Mouse (Mus musculus) embryo, embryonic 9.5 days (tissue): ENCODE data around the gene Kdm7a.

Source experiments
- DNase-seq: peaks from one replicate; pipeline ENCODE4 v3.0.0-alpha.2; 2017; ENCODE audit errors: extremely low spot score

The Kdm7a gene

DNA sequence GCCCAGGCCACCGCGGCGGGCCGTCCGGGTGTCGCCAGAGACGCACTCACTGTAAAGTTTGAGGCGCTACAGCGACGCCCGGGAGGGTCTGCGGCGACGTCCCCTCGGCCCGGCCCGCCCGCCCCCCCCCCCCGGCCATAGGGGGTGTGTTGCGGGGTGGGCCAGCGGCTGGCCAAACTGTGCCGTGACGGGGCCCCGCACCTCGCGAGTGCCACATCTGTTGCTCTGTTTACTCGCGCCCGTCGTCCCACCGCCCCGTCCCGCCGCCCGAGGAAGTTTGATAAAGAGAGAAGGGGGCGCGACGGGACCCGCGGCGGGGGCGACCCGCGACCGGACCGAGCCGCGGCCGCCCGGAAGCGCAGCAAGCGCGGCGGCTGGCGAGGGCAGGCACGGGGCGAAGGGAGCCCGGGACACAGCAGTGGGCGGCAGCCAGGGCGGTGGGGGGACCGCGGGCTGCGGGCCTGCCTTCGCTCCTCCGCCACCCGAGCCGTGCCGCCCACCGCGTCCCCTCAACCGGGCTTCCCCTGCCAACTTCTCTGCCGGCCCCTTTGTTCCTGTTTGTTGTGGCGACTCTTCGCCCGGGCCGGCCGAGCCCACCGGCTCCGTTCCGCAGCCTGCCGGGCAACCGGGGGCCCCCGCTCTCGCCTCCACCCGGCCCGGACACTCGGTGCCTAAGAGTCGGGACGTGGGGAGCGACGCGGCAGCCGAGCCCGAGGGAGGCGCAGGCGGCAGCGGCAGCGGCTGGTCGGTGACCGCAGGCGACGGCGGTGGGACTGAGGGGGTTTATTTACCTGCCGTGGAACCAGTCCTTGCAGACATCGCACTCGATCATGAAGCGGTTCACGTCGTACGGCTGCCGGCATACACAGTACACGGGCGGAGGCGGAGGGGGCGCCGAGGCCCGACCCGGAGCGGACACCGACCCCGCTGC is 674 bp downstream of the Kdm7a start:
- no peak for DNase-seq

DNA sequence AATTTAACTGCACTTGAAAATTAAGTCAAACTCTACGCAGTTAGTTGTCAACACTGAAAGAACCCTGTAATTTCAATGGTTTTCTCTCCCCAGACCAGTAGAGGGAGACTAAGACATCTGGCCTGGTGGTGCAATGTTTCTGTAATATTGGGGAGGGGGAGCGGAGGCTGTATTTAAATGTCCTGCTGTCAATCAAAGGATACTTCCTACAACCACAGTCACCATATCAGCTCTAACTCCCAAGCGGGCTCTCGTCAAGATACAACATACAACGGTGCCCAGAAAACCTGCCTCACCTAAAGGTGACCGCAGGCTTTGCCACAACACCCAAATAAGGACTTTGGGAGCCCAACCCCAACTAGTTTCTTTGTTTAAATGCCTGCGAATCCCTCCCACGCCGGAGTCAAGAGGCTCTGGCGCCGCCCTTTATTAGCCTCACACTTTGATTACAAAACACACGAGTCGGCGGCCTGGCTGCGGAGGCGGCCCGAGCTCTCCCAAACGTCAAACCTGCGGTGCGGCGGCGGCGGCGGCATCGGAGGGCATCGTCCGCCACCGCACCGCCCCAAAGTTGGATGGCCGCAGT is 1.4 kb downstream of the Kdm7a start:
- peak; percentile 85 for DNase-seq

DNA sequence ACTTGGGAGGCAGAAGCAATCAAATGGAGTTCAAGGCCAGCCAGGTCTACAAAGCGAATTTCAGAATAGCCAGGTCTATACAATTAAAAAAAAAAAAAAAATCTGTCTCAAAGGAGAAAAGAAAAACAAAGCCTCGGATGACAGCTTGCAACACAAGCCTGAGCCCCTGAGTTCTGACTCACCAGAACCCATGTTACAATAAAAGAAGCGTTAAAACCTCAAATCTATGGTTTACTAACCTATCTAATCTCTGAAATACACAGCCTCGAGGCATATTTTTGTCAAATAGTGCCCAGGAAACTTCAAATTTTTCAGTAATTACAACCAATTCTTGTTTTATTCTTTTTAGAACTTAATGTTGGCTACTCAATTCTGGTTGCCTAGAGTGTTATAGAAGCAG is 2.1 kb downstream of the Kdm7a start:
- DNase-seq = no peak

DNA sequence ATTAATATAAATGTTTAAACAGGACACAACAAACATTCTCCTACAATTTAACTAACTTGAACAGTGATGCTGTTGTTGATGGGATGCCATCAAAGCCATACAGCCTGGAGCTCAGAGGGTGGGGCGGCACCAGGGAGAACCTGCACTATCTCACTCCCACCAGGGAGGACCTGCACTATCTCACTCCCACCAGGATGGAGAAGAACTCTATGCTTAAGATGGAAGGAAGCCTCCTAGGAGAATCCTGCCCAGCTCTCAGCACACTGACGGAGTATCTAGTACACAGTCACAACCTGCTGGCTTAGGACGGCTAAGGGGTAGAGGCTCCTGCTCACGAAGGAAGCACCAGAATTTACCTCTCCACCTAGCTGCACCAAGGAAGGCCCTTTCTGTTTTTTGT is 3.4 kb downstream of the Kdm7a start:
- DNase-seq = no peak

DNA sequence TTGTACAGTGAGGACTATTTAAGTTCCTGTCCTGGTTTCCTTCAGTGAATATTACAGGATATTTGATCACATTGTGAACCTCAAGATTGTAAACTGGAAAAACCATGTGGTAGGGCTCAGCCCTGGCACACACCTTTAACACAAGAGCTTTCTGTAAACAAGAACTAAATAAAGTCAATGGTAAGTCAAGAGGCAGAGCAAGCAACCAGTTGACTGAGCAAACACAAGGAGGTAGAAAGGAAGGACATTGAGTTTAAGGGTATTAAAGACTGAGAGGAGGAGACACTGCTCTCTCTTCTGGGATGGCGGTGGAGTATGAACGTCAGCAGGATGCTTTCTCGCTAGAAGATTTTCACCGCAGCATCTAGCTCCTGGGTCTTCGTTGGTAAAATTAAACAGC is 13.6 kb downstream of the Kdm7a start:
- no peak for DNase-seq

DNA sequence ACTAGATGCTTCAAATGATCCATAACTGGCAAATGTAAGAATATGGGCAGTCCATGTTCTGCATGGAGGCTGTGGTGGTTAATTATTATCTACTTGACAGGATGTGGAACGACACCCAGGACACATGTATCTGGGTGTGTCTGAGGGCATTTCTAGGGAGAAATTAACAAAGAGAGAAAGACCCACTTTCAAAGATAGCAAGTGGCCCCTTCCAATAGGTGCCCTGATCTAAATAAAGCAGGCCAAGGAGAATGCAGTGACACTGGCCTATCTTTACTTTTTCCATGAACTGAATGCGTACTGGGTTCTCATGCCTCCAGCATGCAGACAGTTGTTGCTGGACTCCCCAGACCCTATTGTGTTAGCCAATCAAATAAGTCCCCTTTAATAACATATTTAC is 15.1 kb downstream of the Kdm7a start:
- DNase-seq = no peak

DNA sequence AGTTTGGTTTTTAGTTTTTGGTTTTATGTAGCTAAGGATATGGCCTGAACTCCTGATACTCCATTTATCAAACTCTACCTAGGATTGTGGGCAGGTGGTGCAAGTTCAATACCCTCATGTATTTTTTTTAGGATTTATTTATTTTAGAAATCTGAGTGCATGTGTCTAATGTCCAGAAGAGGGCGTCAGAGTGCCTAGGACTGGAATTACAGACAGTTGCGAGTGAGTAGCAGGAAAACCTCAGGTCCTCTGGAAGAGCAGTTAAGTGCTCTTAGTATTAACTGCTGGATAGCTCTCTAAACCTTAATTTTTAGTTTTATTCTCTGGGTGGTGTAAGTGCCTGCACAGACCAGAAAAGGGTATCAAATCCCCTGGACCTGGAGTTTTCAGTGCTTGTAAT is 19.4 kb downstream of the Kdm7a start:
- no peak for DNase-seq

DNA sequence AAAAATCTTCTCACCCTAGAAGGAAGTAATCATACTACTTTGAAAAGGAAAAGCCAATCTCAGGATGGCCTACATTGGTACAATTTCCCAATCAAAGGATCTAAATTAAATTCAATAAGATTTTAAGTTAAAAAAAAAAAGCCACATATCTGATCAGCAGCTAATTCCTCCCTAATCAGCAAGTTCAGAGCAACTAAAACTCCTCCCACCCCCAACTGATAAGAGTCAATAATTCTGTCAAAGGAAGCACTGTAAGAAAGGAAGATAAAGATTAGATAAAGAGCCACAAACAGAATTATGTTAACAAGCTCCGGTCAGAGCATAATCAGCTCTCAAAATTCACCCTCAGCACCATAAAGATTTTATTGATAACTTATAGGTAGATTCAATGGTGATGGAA is 37.5 kb downstream of the Kdm7a start:
- no peak for DNase-seq

DNA sequence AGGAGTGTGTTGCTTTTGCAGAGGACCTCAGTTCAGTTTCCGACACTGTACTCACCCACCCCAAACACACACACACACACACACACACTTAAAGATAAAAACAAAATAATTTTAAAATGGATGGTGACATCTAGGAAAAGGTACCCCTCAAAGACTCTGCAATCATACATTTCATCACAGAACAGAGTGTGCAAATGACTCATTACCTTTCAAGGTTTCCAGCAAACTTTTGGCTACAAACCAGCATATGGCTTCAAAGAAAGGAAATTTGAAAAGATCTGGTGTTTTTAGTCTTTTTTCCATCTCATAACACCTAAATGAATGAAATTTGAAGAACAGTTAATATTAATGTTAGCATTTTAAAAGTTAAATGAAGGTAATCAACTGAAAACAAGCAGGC is 41.7 kb downstream of the Kdm7a start:
- DNase-seq = no peak

DNA sequence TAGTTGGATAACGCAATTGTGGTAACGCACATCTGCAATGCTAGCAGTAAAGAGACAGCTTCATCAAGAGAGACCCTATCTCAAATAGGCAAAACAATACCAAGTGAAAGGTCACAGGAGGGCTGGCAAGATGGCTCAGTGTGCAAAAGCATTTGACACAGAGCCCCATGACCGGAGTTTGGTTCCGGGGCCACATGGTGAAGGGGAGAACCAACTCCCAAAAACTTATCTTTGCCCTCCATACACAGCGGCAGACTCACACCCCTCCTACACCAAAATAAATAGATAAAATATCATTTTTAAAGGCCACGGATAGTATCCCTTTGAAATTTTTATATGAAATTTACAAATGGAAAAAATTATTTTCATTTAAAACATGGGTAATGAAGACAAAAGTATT is 44.6 kb downstream of the Kdm7a start:
- no peak for DNase-seq

DNA sequence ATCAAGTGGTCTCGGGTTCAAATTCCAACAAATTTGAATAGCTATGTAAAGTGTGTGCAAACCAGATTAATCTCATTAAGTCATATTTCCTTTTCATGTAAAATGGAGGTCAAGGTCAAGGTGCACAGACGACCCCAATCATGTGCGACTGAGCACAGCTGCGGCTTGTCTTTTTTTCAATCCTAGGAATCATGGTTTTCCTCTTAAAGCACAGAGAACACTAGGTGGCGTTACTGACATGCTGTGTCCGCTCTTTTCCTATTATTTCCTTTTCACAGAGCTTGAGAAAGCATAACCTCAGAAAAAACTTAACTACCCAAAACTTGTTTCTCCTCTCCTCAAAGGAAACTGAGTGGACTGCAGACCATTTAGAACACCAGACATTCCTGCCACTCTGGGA is 60.5 kb downstream of the Kdm7a start:
- DNase-seq = no peak

DNA sequence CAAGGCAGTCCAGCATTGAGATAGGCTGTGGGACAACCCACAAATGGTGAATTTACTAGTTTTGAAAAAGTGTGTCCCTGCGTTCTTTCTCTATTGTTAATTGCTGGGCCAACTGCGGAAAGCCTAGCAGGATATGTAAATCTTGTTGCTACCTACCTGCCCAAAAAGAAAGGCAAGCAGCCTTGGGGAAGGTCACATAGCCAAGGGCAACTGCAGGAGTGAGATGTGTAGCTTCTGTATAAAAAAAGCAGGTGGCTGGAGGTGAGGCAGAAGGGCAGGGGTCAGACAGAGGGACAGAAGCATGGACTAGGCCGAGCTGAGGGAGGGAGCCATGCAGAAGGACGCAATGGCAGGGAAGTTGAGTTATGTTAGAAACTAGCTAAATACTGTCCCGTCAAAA is 74.0 kb downstream of the Kdm7a start:
- no peak for DNase-seq

DNA sequence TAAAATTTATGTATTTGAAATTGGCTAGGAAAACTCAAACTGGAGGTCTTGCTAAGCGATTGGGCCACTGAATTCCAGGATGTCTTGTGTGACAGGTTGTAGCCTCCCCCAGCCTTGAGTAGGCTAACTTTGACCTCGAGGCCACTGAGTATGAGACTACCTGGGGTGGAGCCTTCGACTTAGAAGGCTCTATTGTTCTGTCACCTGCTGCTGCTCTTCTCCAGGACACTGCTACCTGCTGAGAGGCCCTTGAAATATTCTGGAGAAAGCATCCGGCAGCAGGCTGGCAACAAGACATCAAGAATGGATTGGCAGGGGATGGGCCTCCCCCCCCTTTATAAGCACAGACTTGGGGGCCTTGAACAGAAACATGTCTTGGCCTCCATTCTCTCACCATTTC is 75.1 kb downstream of the Kdm7a start:
- DNase-seq = no peak

DNA sequence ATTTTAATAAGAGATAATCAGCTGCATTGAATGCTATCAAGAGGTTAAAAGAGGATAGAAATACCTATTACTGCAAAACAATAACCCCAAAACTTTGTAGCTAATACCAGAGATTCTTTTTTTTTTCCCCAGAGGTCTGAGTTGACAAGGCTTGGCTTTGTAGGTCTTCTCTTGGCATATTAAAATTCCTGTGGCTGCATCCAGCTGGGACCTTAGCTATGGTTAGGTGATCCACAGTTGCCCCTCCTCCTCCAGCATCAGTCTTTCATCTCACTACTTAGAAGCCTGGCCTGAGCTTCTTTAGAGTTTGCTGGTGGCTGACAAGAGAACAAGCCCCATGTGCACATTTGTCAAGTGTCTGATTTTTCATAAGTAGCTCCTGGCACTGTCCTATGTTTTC is 81.9 kb downstream of the Kdm7a start:
- no peak for DNase-seq

DNA sequence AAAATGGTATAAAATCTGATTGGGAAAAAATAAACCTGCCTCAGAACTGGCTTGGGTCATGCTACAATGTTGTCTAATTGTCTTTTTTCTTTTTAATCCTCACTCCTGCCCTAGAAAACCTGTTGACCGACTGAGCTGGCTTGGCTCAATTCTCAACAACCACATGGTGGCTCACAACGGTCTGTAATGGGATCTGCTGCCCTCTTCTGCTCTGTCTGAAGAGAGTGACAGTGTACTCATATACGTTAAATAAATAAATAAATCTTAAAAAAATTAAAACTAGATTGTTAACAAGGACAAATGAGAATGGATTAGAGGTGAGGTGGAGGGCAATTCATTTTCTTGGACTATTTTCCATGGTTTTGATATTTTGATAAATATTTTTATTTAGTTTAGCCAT is 85.9 kb downstream of the Kdm7a start:
- no peak for DNase-seq

DNA sequence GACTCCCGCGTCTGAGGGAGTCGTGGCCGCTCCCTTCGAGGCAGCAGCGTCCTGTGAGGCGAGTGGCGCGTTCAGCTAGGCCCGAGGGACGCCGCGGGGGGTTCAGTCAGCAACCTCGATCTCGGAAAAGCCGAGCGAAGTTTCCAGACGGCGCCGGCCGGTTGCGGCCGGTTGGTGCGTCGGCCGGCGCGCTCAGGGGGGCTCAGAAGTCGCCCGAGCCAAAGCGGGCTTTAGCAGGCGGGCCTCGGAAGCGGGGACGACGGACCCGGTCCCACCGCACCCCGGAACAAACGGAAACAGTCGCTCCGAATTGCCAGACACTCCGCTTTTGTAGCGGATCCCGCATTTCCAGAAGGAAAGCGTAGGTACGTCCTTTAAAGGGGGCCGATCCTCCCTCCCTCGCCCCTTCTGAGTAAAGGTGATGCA is 88.1 kb downstream of the Kdm7a start:
- DNase-seq = no peak

DNA sequence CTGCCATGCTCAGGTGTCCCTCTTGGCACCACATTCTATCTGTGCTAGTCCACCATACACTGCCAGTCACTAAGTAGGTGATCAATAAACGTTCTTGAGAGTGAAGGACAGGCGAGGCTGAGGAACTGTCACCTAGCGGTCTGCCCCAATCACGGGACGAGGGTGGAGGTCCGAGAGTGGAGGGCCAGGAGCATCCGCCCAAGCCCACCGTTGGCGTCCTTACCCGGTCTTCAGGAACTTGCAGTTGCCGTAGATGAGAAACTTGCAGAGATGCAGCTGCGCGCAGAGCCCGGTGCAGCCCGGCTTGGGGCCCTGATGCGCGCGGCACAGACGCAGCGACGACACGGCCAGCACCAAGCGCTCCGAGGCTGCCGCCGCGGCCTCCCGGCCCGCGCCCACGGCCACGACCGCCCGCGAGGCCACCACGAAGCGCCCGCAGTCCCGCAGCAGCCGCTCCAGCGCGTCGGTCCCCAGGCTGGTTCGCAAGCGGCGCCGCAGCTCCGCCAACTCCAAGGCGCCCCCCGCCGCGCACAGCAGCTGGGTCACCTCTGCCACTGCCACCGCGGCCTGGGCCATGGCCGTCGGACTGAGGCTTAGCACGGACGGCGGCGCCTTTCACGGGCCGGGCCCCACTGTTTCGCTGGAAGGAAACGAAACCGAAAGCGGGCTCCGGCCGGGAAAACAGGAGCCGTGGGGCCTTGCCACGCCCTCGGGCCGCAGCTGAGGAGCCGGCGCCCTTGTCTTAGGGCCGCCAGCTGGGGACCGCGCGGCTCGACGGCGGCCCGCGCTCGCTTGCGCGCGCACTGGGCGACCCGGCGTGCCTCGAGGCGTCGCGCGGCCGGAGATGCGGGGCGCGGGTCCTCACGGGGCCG is 88.8 kb downstream of the Kdm7a start, which contains the start of gene Parp12:
Gene Parp12, minus strand, starts transcription at position 766 of the 872 bp plus-strand sequence.
- peak; percentile 55 for DNase-seq

DNA sequence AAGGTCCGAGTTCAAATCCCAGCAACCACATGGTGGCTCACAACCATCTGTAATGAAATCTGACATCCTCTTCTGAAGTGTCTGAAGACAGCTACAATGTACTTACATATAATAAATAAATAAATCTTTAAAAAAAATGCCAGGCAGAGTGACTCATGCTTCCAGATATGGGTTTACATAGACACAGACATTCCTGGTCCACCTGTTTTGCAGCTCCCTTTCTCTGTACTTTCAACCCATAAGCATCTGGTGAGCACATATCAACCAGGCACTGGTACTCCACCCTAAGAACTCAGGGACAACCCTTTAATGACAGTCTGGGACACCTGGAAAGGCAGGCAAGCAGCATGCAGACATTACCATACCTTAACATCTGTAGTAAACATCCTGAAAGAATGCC is 91.2 kb downstream of the Kdm7a start:
- DNase-seq = no peak

DNA sequence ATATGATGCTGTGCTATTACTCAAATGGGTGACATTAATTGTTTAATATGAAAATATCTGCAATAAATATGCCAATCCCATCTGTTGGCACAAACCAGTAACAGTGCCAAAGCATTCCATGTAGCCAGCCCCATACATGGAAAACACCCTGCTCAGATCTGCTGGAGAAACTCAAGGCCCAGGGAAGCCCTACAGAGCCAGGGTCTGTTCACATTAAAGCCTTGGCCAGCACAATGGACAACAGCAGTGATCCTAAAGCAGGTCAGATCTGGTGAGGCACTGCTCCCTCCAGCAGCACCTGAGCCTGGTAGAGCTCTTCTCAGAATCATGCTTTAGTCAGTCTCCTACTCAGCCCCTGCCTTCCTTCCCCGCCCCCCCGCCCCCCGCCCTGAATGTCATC is 93.4 kb downstream of the Kdm7a start:
- DNase-seq = no peak

DNA sequence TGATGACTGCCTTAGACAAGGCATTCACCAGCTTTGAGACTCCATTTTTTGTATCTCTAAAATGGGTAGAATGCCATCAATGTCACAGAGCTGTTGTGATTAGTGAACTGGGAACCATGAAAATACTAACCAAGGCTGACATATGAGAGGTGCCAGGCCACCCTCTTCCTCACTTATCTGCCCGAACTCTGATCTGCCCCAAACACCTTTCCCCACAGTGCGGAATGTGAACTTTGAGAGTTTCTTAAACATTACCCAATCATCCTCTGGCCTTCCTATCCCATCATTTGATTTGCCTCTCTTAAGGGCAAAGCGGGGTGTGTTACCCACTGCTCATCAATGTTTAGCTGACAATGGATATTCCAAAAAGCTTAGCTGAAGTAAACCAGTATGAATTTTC is 93.9 kb downstream of the Kdm7a start:
- no peak for DNase-seq

DNA sequence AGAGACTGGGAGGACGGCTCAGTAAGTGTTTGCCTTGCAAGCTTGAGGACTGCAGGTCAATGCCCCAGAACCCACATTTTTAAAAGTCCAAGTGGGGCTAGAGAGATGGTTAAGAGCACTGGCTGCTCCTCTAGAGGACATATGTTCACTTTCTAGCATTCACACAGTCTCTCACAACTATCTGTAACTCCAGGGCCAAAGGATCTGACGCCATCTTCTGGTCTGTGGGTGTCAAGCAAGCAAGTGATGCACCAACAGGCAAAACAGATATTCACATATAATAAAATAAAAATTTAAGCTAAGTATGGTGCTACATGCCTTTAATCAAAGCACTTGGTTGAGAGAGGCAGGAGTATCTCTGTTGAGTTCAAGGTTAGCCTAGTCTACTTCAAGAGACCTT is 99.8 kb downstream of the Kdm7a start:
- no peak for DNase-seq

DNA sequence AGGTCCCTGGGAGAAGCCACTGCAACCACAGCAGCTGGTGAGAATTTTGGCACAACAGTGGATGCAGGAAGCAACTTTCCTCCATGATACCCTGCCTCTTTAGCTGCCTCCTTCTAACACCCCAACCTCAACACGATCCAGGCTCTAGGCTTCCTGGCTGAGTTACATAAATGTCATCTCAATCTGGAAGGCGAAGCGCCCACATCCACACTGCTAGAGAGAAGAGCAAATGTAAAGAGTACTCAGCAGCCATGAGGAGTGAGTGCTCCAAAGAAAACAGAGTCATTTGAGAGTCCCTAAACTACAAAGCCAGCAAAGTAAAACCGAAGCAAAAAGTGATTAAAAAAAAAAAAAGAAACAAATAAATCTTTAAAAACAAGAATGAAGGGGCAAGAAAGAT is 102.0 kb downstream of the Kdm7a start:
- no peak for DNase-seq
